Mouse (Mus musculus): ENCODE data around the gene Chn2. TPM values are rescaled to one million over a fixed set of nuclear protein-coding genes. Genes with fewer than 3 reads are reported as not detected.

Chn2 gene
- polyA plus RNA-seq, 1 experiment from 2014 or later: 9.4 TPM

GRCm38 (mm10) chr6:54161246-54161645 lies 121.9 kb downstream of the Chn2 start:
- no peak overlapping the region for H3K4me2 ChIP-seq (ENCODE audit: low read depth, low read length)
- no peak overlapping the region for H3K4me3 ChIP-seq (ENCODE audit: low read length)
- H3K9ac ChIP-seq (ENCODE audit: low read length): no peak overlapping the region
- H3K9me3 ChIP-seq (ENCODE audit: control insufficient read depth, low read length): no peaks in the 10 kb centered on the region
- 86% methylated on average over 3 of the region's 3 CpGs for WGBS
- H3K27me3 ChIP-seq (ENCODE audit: control insufficient read depth, insufficient read depth, low read depth, low read length): no peaks in the 10 kb centered on the region; the same call in 1 of the 2 replicates
- H3K27ac ChIP-seq (ENCODE audit: low read length): no peak overlapping the region
- peaks cover 25% of the 10 kb centered on the region for H3K4me1 ChIP-seq (replicated peaks; ENCODE audit: control insufficient read depth, insufficient read depth, low read length)
- no peak for ATAC-seq (ENCODE audit: low read depth)
- H3K36me3 ChIP-seq (ENCODE audit: control insufficient read depth, insufficient read depth, low read length): no peaks in the 10 kb centered on the region

DNA sequence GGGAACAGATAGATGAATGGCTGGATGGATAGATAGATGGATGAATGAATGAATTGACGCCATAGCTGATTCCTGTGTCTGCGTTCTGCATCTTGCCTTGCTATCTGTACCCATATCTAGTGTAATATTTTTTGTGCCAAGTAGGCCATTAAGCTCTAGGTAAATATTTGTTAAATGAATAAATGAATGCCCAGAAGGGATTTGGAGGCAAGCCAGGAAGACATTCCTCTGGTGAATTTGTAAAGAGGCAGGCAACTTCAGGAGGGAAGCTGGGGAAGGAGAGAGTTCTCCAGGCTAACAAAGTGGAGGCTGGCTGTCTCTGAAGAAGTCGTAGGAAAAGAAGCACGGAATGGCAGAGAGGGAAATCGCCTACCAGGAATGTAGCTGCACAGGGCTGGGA lies 123.0 kb downstream of the Chn2 start:
- no peaks in the 10 kb centered on the region for H3K36me3 ChIP-seq (ENCODE audit: control insufficient read depth, insufficient read depth, low read length)
- H3K27me3 ChIP-seq (ENCODE audit: control insufficient read depth, insufficient read depth, low read depth, low read length): no peaks in the 10 kb centered on the region; the same call in 1 of the 2 replicates
- no peak overlapping the region for H3K4me2 ChIP-seq (ENCODE audit: low read depth, low read length)
- H3K9ac ChIP-seq (ENCODE audit: low read length): no peak overlapping the region
- peak; percentile 8; the same call in 1 of the 2 replicates for ATAC-seq (ENCODE audit: low read depth)
- no peaks in the 10 kb centered on the region for H3K9me3 ChIP-seq (ENCODE audit: control insufficient read depth, low read length)
- H3K4me1 ChIP-seq (replicated peaks; ENCODE audit: control insufficient read depth, insufficient read depth, low read length): peaks cover 23% of the 10 kb centered on the region
- H3K27ac ChIP-seq (ENCODE audit: low read length): no peak overlapping the region
- no peak overlapping the region for H3K4me3 ChIP-seq (ENCODE audit: low read length)
- 26% methylated on average over 5 of the region's 5 CpGs for WGBS

DNA sequence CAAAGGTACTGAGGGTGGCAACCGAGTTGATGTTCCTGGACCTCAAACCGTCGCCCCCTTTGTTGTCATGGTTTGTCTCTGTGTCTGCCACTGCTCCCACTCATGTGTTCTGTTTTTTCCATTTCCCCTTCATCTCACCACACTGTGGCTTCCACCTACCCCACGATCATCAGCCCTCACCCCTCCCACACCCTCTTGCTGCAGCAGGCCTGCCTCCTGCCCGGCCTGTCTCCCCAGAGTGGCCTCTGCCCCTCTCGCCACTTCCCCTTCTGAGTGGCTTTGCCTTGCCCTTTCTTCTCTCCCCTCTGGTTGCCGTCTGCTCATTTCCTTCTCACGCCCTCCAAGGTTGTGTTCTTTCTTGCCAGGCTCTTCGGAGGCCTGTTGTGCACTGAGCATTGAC lies 123.4 kb downstream of the Chn2 start:
- no peaks in the 10 kb centered on the region; the same call in 1 of the 2 replicates for H3K27me3 ChIP-seq (ENCODE audit: control insufficient read depth, insufficient read depth, low read depth, low read length)
- H3K9me3 ChIP-seq (ENCODE audit: control insufficient read depth, low read length): no peaks in the 10 kb centered on the region
- peak; percentile 39 for ATAC-seq (ENCODE audit: low read depth)
- no peaks in the 10 kb centered on the region for H3K36me3 ChIP-seq (ENCODE audit: control insufficient read depth, insufficient read depth, low read length)
- H3K4me3 ChIP-seq (ENCODE audit: low read length): no peak overlapping the region
- peaks cover 20% of the 10 kb centered on the region for H3K4me1 ChIP-seq (replicated peaks; ENCODE audit: control insufficient read depth, insufficient read depth, low read length)
- H3K27ac ChIP-seq (ENCODE audit: low read length): no peak overlapping the region
- 38% methylated on average over 9 of the region's 9 CpGs for WGBS
- H3K4me2 ChIP-seq (ENCODE audit: low read depth, low read length): no peak overlapping the region
- H3K9ac ChIP-seq (ENCODE audit: low read length): no peak overlapping the region

GRCm38 (mm10) chr6:54163702-54164101 lies 124.3 kb downstream of the Chn2 start:
- no peak overlapping the region for H3K27ac ChIP-seq (ENCODE audit: low read length)
- no peaks in the 10 kb centered on the region for H3K9me3 ChIP-seq (ENCODE audit: control insufficient read depth, low read length)
- H3K36me3 ChIP-seq (ENCODE audit: control insufficient read depth, insufficient read depth, low read length): no peaks in the 10 kb centered on the region
- H3K4me2 ChIP-seq (ENCODE audit: low read depth, low read length): no peak overlapping the region
- H3K27me3 ChIP-seq (ENCODE audit: control insufficient read depth, insufficient read depth, low read depth, low read length): no peaks in the 10 kb centered on the region; the same call in 1 of the 2 replicates
- H3K4me3 ChIP-seq (ENCODE audit: low read length): no peak overlapping the region
- no peak overlapping the region for H3K9ac ChIP-seq (ENCODE audit: low read length)
- H3K4me1 ChIP-seq (replicated peaks; ENCODE audit: control insufficient read depth, insufficient read depth, low read length): peaks cover 13% of the 10 kb centered on the region
- ATAC-seq (ENCODE audit: low read depth): no peak

- ATAC-seq (ENCODE audit: low read depth): peak; percentile 28; the same call in 1 of the 2 replicates
- Histone ChIP-seq H3K27ac (ENCODE audit: low read length) (no peak overlapping the region), H3K4me1 (replicated peaks; ENCODE audit: control insufficient read depth, insufficient read depth, low read length) (peaks cover 13% of the 10 kb centered on the region), H3K27me3 (ENCODE audit: control insufficient read depth, insufficient read depth, low read depth, low read length) (no peaks in the 10 kb centered on the region; the same call in 1 of the 2 replicates), H3K4me2 (ENCODE audit: low read depth, low read length) (no peak overlapping the region), H3K9ac (ENCODE audit: low read length) (no peak overlapping the region), H3K36me3 (ENCODE audit: control insufficient read depth, insufficient read depth, low read length) (no peaks in the 10 kb centered on the region), H3K9me3 (ENCODE audit: control insufficient read depth, low read length) (no peaks in the 10 kb centered on the region), H3K4me3 (ENCODE audit: low read length) (no peak overlapping the region)
- WGBS: 64% methylated on average over 4 of the region's 4 CpGs
Observed at GRCm38 (mm10) chr6:54164777-54165176, 125.4 kb downstream of the Chn2 start.

DNA sequence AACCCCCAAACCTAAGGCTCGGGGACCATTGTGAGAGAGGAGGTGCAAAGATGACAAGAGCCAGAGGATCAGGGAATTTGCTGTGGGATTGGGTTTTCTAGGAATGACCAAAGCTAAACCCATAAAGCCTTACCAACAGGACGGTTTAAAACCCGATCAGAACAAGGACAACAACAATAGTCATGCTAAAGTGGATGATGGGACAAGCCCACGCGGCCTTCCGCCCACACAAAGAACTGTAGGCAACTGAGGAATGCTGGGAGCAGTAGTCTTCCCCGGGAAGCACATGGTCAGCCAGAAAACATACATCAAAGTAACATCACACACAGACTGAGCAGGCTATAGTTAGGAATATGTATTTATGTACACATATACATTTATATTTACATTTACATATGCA lies 125.9 kb downstream of the Chn2 start:
- no peaks in the 10 kb centered on the region for H3K9me3 ChIP-seq (ENCODE audit: control insufficient read depth, low read length)
- H3K36me3 ChIP-seq (ENCODE audit: control insufficient read depth, insufficient read depth, low read length): no peaks in the 10 kb centered on the region
- no peak overlapping the region for H3K9ac ChIP-seq (ENCODE audit: low read length)
- H3K4me1 ChIP-seq (replicated peaks; ENCODE audit: control insufficient read depth, insufficient read depth, low read length): peaks cover 13% of the 10 kb centered on the region
- no peak overlapping the region for H3K27ac ChIP-seq (ENCODE audit: low read length)
- no peak overlapping the region for H3K4me3 ChIP-seq (ENCODE audit: low read length)
- no peak for ATAC-seq (ENCODE audit: low read depth)
- no peaks in the 10 kb centered on the region; the same call in 1 of the 2 replicates for H3K27me3 ChIP-seq (ENCODE audit: control insufficient read depth, insufficient read depth, low read depth, low read length)
- 83% methylated on average over 7 of the region's 7 CpGs for WGBS
- H3K4me2 ChIP-seq (ENCODE audit: low read depth, low read length): no peak overlapping the region

DNA sequence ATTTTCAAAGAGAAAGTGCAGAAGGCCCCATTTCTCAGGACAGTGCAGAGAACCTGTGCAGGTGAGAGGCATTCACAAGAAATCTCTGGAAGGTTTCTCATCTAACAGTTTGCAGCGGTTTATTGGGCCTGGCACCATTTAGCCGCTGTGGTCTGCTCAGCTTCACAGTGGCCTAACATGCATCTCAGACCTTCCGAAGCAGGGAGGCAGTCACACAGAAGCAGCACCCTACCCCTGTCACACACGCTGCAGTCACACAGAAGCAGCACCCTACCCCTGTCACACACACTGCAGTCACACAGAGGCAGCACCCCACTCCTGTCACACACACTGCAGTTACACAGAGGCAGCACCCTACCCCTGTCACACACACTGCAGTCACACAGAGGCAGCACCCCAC lies 126.5 kb downstream of the Chn2 start:
- no peak for ATAC-seq (ENCODE audit: low read depth)
- WGBS: 88% methylated on average over 4 of the region's 4 CpGs
- Histone ChIP-seq H3K4me1 (replicated peaks; ENCODE audit: control insufficient read depth, insufficient read depth, low read length) (peaks cover 13% of the 10 kb centered on the region), H3K27me3 (ENCODE audit: control insufficient read depth, insufficient read depth, low read depth, low read length) (no peaks in the 10 kb centered on the region; the same call in 1 of the 2 replicates), H3K9ac (ENCODE audit: low read length) (no peak overlapping the region), H3K36me3 (ENCODE audit: control insufficient read depth, insufficient read depth, low read length) (no peaks in the 10 kb centered on the region), H3K4me3 (ENCODE audit: low read length) (no peak overlapping the region), H3K4me2 (ENCODE audit: low read depth, low read length) (no peak overlapping the region), H3K27ac (ENCODE audit: low read length) (no peak overlapping the region), H3K9me3 (ENCODE audit: control insufficient read depth, low read length) (no peaks in the 10 kb centered on the region)

- ATAC-seq (ENCODE audit: low read depth): no peak
- H3K27ac ChIP-seq (ENCODE audit: low read length): no peak overlapping the region
Observed at GRCm38 (mm10) chr6:54166991-54167546, 127.7 kb downstream of the Chn2 start.

GRCm38 (mm10) chr6:54170286-54170894 lies 131.0 kb downstream of the Chn2 start:
- WGBS: 78% methylated on average over 11 of the region's 11 CpGs
- Histone ChIP-seq H3K27me3 (ENCODE audit: control insufficient read depth, insufficient read depth, low read depth, low read length) (no peaks in the 10 kb centered on the region), H3K4me3 (ENCODE audit: low read length) (no peak overlapping the region), H3K36me3 (ENCODE audit: control insufficient read depth, insufficient read depth, low read length) (no peaks in the 10 kb centered on the region), H3K4me2 (ENCODE audit: low read depth, low read length) (no peak overlapping the region), H3K9me3 (ENCODE audit: control insufficient read depth, low read length) (no peaks in the 10 kb centered on the region), H3K4me1 (replicated peaks; ENCODE audit: control insufficient read depth, insufficient read depth, low read length) (no peaks in the 10 kb centered on the region), H3K27ac (ENCODE audit: low read length) (no peak overlapping the region), H3K9ac (ENCODE audit: low read length) (no peak overlapping the region)
- ATAC-seq (ENCODE audit: low read depth): no peak

More at GRCm38 (mm10) chr6:54166991-54167546, 127.7 kb downstream of the Chn2 start:
- Histone ChIP-seq H3K36me3 (ENCODE audit: control insufficient read depth, insufficient read depth, low read length) (no peaks in the 10 kb centered on the region), H3K9ac (ENCODE audit: low read length) (no peak overlapping the region), H3K27me3 (ENCODE audit: control insufficient read depth, insufficient read depth, low read depth, low read length) (no peaks in the 10 kb centered on the region; the same call in 1 of the 2 replicates), H3K9me3 (ENCODE audit: control insufficient read depth, low read length) (no peaks in the 10 kb centered on the region), H3K4me2 (ENCODE audit: low read depth, low read length) (no peak overlapping the region), H3K4me1 (replicated peaks; ENCODE audit: control insufficient read depth, insufficient read depth, low read length) (peaks cover 12% of the 10 kb centered on the region), H3K4me3 (ENCODE audit: low read length) (no peak overlapping the region)
- WGBS: 54% methylated on average over 7 of the region's 7 CpGs
